16 mouse cellular contexts compared by ENCODE assay signal in the genomic region with DNA sequence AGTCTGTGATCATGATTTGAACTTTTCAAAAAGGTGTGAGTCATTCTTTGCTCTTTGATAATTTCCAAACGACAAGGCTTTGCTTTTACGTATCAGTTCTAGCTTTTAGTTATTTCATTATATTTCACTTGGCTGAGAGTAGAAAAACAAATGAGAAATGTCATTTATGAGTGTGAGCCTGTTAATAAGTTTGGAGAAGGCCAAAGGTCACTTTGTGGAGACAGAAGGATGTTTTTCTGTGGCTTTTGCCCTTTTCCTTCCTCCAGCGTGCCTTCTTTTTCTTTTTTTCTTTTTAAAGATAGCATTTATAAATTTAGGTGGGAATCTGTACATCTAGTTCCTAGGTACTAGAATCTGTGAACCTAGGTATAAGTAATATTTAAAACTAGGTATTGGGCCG. TPM values are rescaled to one million over a fixed set of nuclear protein-coding genes. Genes with fewer than 3 reads are reported as not detected.
DNase-seq lines count a peak whose midpoint lies in the region; TF ChIP-seq lines count a peak whose summit lies in the region.
"Had no signal": no experiment of that assay in that cellular context is flagged by ENCODE, and none has a peak within 500 bp of the region (broad histone marks: within the 10 kb centered on the region; RNA-seq: fewer than 3 reads in every experiment).

No protein-coding gene starts in this region.

- TF ChIP-seq POLR2A in kidney, adult 2 months (IDR thresholded peaks at IDR 0.05; ENCODE audit: low read depth, low read length) = no peak

- H3K4me1 ChIP-seq in kidney, adult 2 months (ENCODE audit: control insufficient read depth, insufficient read depth, low read length) = no peaks in the 10 kb centered on the region

- no peak overlapping the region for H3K4me3 ChIP-seq in kidney, adult 2 months (ENCODE audit: insufficient read depth, low read depth, low read length)

- H3K27me3 ChIP-seq in kidney, adult 2 months (replicated peaks; ENCODE audit: control insufficient read depth, insufficient read depth, low read length) = no peaks in the 10 kb centered on the region
- H3K27me3 ChIP-seq: CH12.LX had no signal

- peak; percentile 71 for DNase-seq in kidney, adult 2 months
- DNase-seq in kidney, postnatal 4 days = no peak
- peak; percentile 68 for DNase-seq in kidney, adult 9 months
- no peak for DNase-seq in kidney, postnatal 10 days
- DNase-seq: adrenal gland, adult 2 months; adrenal gland, adult 8-10 months; adrenal gland, postnatal 10 days; adrenal gland, postnatal 14 days; adrenal gland, postnatal 25 days; adrenal gland, postnatal 36 days; B cell, adult 2 months; cerebellum, adult 11 months; cerebellum, adult 11-12 months; cerebellum, adult 18-20 months had no signal

- H3K36me3 ChIP-seq in kidney, adult 2 months (ENCODE audit: control insufficient read depth, insufficient read depth, low read length) = no peaks in the 10 kb centered on the region
- H3K36me3 ChIP-seq: G1E had no signal

- no peak for TF ChIP-seq CTCF in kidney, adult 2 months (conservative IDR thresholded peaks at IDR 0.05; ENCODE audit: insufficient read depth, insufficient read length, low read depth, low read length)

- WGBS in kidney, adult 2 months = 43% methylated on average over 4 of the region's 4 CpGs

- H3K27ac ChIP-seq in kidney, adult 2 months (ENCODE audit: insufficient read depth, low read depth, low read length) = no peak overlapping the region

RNA-seq across cellular contexts. Expression of a gene that starts 36.5 kb away (rescaled TPM):
- 0.06 and 0.10 TPM in 2 replicates for polyA plus RNA-seq in kidney, adult 2 months (2012; rRNA removed)
- polyA plus RNA-seq: G1E had no signal

Comparison
In these comparisons a context has a peak if more than half of its experiments do, and no peak if none do; other contexts are left out.
1. DNase-seq: peak in kidney, adult 2 months (single experiment) and kidney, adult 9 months (single experiment); none in kidney, postnatal 4 days (0 of 2) and kidney, postnatal 10 days (single experiment).